Mouse (Mus musculus): ENCODE data around the gene Pkm. TPM values are rescaled to one million over a fixed set of nuclear protein-coding genes. Genes with fewer than 3 reads are reported as not detected.

Pkm gene
- total RNA-seq (2012; rRNA removed), result 710 and 1,836 TPM in 2 replicates
- 1,000 to 10,000 TPM in 1 of 2 experiments, 10 to 100 TPM in 1; 71.6 to 2,746 TPM for polyA plus RNA-seq (2012; ENCODE audit: insufficient read depth in 1 of 2, insufficient read length in 2 of 2, low read depth in 1 of 2, low replicate concordance in 2 of 2, missing spikeins in 1 of 2)

- H3K4me3 ChIP-seq (ENCODE audit: control insufficient read depth in 1 of 2, insufficient read depth in 1 of 2, low read depth in 2 of 2, low read length in 2 of 2), result peak within 1 kb of the TSS; percentile 73 to 93
- TF ChIP-seq TAL1 (IDR thresholded peaks at IDR 0.05; ENCODE audit: low read length) (peak; percentile 30; the same call in 1 of the 2 replicates), UBTF (IDR thresholded peaks at IDR 0.05; ENCODE audit: borderline replicate concordance, insufficient read depth, low read depth, low read length) (no peak), ZMIZ1 (IDR thresholded peaks at IDR 0.05; ENCODE audit: low read depth, low read length) (peak; percentile 96), POLR2AphosphoS5 (IDR thresholded peaks at IDR 0.05; ENCODE audit: borderline replicate concordance, low read depth, low read length) (no peak), RCOR1 (IDR thresholded peaks at IDR 0.05; ENCODE audit: low read depth, low read length) (peak; percentile 65), ELF1 (IDR thresholded peaks at IDR 0.05; ENCODE audit: low read depth, low read length) (peak; percentile 46; the same call in 1 of the 2 replicates), CHD2 (IDR thresholded peaks at IDR 0.05; ENCODE audit: low read length) (peak; percentile 62), E2F4 (IDR thresholded peaks at IDR 0.05; ENCODE audit: borderline replicate concordance, low read depth, low read length) (no peak), CHD1 (IDR thresholded peaks at IDR 0.05; ENCODE audit: low read depth, low read length) (no peak), TBP (IDR thresholded peaks at IDR 0.05; ENCODE audit: low read depth, low read length) (peak; percentile 92), GATA1 (IDR thresholded peaks at IDR 0.05; ENCODE audit: low read depth, low read length) (0 out of 2 replicates have a peak, but pooled peaks have one; percentile 31), USF1 (IDR thresholded peaks at IDR 0.05; ENCODE audit: low read depth, low read length) (no peak), MYC (IDR thresholded peaks at IDR 0.05; ENCODE audit: low read depth, low read length) (0 out of 2 replicates have a peak, but pooled peaks have one; percentile 44), ZKSCAN1 (IDR thresholded peaks at IDR 0.05; ENCODE audit: low read depth, low read length) (no peak), ZC3H11A (IDR thresholded peaks at IDR 0.05; ENCODE audit: low read depth, low read length) (no peak), KAT2A (conservative IDR thresholded peaks at IDR 0.05; ENCODE audit: low read depth, low read length) (peak; percentile 83), USF2 (IDR thresholded peaks at IDR 0.05; ENCODE audit: borderline replicate concordance in 1 of 2, insufficient read depth in 1 of 2, low read depth in 1 of 2, low read length in 2 of 2) (no peak), HCFC1 (IDR thresholded peaks at IDR 0.05; ENCODE audit: low read depth, low read length) (peak; percentile 74), RAD21 (IDR thresholded peaks at IDR 0.05; ENCODE audit: low read depth, low read length) (no peak), BHLHE40 (IDR thresholded peaks at IDR 0.05; ENCODE audit: borderline replicate concordance, low read depth, low read length) (peak; percentile 38; the same call in 1 of the 2 replicates), SMC3 (IDR thresholded peaks at IDR 0.05; ENCODE audit: low read depth, low read length) (peak; percentile 6; the same call in 1 of the 2 replicates), NRF1 (IDR thresholded peaks at IDR 0.05; ENCODE audit: insufficient read depth, low read depth, low read length, poor library complexity, severe bottlenecking) (no peak), POLR2A (IDR thresholded peaks at IDR 0.05; ENCODE audit: control insufficient read depth in 1 of 2, insufficient read depth in 1 of 2, low read depth in 1 of 2, low read length in 2 of 2, poor library complexity in 1 of 2) (peak in 1 of 2 experiments; percentile 96), MXI1 (IDR thresholded peaks at IDR 0.05; ENCODE audit: low read depth, low read length) (no peak; the same call in none of the 2 replicates), MYB (IDR thresholded peaks at IDR 0.05; ENCODE audit: low read depth, low read length) (no peak), GABPA (IDR thresholded peaks at IDR 0.05; ENCODE audit: low read depth, low read length) (no peak), JUND (IDR thresholded peaks at IDR 0.05; ENCODE audit: low read depth, low read length) (no peak), POLR2AphosphoS2 (IDR thresholded peaks at IDR 0.05; ENCODE audit: low read length) (peak; percentile 83), ETS1 (IDR thresholded peaks at IDR 0.05; ENCODE audit: low read depth, low read length) (peak; percentile 67), MAFK (IDR thresholded peaks at IDR 0.05; ENCODE audit: borderline replicate concordance, low read depth, low read length) (no peak), MEF2A (IDR thresholded peaks at IDR 0.05; ENCODE audit: extremely low read depth, insufficient replicate concordance, low read depth, low read length, poor library complexity, severe bottlenecking) (no peak), SIN3A (IDR thresholded peaks at IDR 0.05; ENCODE audit: low read length) (peak; percentile 84), NELFE (IDR thresholded peaks at IDR 0.05; ENCODE audit: low read depth, low read length) (peak; percentile 99), MAX (IDR thresholded peaks at IDR 0.05; ENCODE audit: low read length) (peak; percentile 38; the same call in 1 of the 2 replicates), MAZ (IDR thresholded peaks at IDR 0.05; ENCODE audit: low read depth, low read length) (peak; percentile 75; the same call in 1 of the 2 replicates)
Observed at GRCm38 (mm10) chr9:59655958-59656634, at the start of gene Pkm. Pkm (plus strand) TSS chr9:59656368.

More at GRCm38 (mm10) chr9:59655958-59656634, at the start of gene Pkm:
- DNase-seq (ENCODE audit: low read depth, low spot score), result peak; percentile 100
- Histone ChIP-seq H3K79me2 (ENCODE audit: control insufficient read depth, insufficient read depth, low read length, poor library complexity) (peaks cover 48% of the 10 kb centered on the region), H3K27me3 (ENCODE audit: control insufficient read depth in 1 of 2, insufficient read depth in 2 of 2, low read length in 2 of 2) (no peaks in the 10 kb centered on the region), H3K27ac (ENCODE audit: control insufficient read depth, low read depth, low read length) (peak within 1 kb of the TSS; percentile 82), H3K4me1 (ENCODE audit: control insufficient read depth in 1 of 2, insufficient read depth in 2 of 2, low read length in 2 of 2) (peaks cover 16 to 40% of the 10 kb centered on the region in 2 experiments), H3K9ac (ENCODE audit: control insufficient read depth, low read depth, low read length, poor library complexity, severe bottlenecking) (peak within 1 kb of the TSS; percentile 81), H3K36me3 (ENCODE audit: control insufficient read depth in 1 of 2, insufficient read depth in 2 of 2, low read length in 2 of 2) (peaks cover 3 to 55% of the 10 kb centered on the region in 2 experiments; a peak in 3 of 4 replicates), H3K9me3 (replicated peaks; ENCODE audit: insufficient read depth, low read length) (no peaks in the 10 kb centered on the region)

All from MEL (cell line).